Mouse (Mus musculus): Measurements from ENCODE around the gene Tmbim6. TPM values are rescaled to one million over a fixed set of nuclear protein-coding genes. Genes with fewer than 3 reads are reported as not detected.

The Tmbim6 gene
- total and polyA plus RNA-seq, 3 experiments, result 91.2 to 239 (median 125) TPM

DNA sequence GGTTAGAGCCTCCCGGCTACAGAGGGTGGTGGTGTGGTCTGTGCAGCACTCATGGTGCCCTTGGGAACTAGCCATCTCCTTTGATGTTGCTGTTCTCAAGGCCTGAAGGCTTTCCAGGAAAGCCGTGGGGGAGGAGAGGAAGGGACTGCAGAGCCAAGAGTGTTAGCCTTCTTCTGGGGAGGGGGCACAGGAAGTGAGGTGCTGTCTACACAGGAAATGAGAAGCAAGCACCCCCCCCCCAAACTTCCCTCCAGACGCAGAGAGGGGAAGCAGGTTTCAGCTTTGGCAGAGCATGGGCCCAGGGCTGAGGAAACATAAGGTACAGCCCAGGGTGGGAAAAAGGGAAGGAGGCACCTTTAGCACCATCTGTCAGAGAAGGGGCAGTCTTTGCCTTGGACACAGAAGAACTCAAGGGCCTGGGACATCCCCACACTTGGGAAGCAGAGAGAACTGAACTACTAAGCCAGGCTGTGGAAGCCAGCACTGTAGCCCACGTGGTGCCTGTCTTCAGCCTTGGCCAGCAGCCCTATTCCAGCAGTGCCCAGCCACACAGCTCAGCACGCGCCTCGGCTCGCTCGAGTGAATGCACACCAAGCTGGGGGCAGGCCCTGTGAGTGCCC lies 56.6 kb downstream of the Tmbim6 start:
- H3K4me3 ChIP-seq (ENCODE audit: low read depth, low read length), result no peak overlapping the region
- ATAC-seq (ENCODE audit: extremely low read depth, insufficient number of reproducible peaks, low FRiP score, poor library complexity, severe bottlenecking), result no peak

DNA sequence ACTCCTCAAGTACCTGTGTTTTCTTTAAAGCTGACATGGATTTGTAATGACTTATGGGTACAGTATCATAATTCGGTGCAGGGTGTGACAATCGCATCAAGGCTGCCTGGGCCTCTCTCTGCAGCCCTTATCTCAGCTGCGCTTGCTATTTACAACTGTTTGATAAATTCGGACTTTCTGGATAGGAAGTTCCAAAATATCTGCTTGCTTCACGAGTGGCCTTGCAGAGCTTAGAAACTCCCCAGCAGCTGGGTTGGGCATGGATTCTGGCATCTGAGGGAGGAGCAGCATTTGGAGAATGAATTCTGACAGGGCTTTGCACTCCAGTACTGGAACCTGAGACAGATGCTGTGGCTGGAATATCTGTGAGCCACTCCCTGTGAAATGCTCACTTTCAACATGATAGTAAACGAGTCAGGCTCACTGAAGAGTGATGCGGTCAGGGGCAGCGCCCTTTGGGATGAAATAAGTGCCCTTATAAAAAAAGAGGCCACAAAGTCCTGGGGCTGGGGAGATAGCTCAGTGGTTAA lies 57.1 kb downstream of the Tmbim6 start:
- Histone ChIP-seq H3K9me3 (replicated peaks) (no peaks in the 10 kb centered on the region), H3K4me1 (ENCODE audit: insufficient read depth, low read depth, low read length) (peaks cover 6% of the 10 kb centered on the region; the same call in 1 of the 2 replicates), H3K36me3 (replicated peaks) (peaks cover 11% of the 10 kb centered on the region), H3K4me3 (ENCODE audit: low read depth, low read length) (no peak overlapping the region), H3K27me3 (ENCODE audit: insufficient read depth, low read length) (peaks cover 6% of the 10 kb centered on the region; the same call in 1 of the 2 replicates)
- TF ChIP-seq TAL1 (conservative IDR thresholded peaks at IDR 0.05; ENCODE audit: low read depth, low read length), result no peak
- no peak; the same call in 1 of the 2 replicates for ATAC-seq (ENCODE audit: extremely low read depth, insufficient number of reproducible peaks, low FRiP score, poor library complexity, severe bottlenecking)
- DNase-seq (ENCODE audit: low spot score), result no peak

More for the DNA sequence above, 56.6 kb downstream of the Tmbim6 start:
- peaks cover 9% of the 10 kb centered on the region for H3K36me3 ChIP-seq (replicated peaks)
- peaks cover 6% of the 10 kb centered on the region; the same call in 1 of the 2 replicates for H3K4me1 ChIP-seq (ENCODE audit: insufficient read depth, low read depth, low read length)
- TF ChIP-seq POLR2AphosphoS5 (IDR thresholded peaks at IDR 0.05; ENCODE audit: insufficient replicate concordance, low read depth, low read length), result no peak
- no peak for TF ChIP-seq GATA1 (IDR thresholded peaks at IDR 0.05; ENCODE audit: borderline replicate concordance, low read length)
- no peak for TF ChIP-seq GATA2 (IDR thresholded peaks at IDR 0.05; ENCODE audit: borderline replicate concordance, low read depth, low read length)
- TF ChIP-seq CTCF (IDR thresholded peaks at IDR 0.05; ENCODE audit: low read depth, low read length), result no peak
- no peak for TF ChIP-seq TAL1 (conservative IDR thresholded peaks at IDR 0.05; ENCODE audit: low read depth, low read length)
- no peak for DNase-seq (ENCODE audit: low spot score)
- no peaks in the 10 kb centered on the region for H3K9me3 ChIP-seq (replicated peaks)
- H3K27me3 ChIP-seq (ENCODE audit: insufficient read depth, low read length), result peaks cover 6% of the 10 kb centered on the region; the same call in 1 of the 2 replicates

DNA sequence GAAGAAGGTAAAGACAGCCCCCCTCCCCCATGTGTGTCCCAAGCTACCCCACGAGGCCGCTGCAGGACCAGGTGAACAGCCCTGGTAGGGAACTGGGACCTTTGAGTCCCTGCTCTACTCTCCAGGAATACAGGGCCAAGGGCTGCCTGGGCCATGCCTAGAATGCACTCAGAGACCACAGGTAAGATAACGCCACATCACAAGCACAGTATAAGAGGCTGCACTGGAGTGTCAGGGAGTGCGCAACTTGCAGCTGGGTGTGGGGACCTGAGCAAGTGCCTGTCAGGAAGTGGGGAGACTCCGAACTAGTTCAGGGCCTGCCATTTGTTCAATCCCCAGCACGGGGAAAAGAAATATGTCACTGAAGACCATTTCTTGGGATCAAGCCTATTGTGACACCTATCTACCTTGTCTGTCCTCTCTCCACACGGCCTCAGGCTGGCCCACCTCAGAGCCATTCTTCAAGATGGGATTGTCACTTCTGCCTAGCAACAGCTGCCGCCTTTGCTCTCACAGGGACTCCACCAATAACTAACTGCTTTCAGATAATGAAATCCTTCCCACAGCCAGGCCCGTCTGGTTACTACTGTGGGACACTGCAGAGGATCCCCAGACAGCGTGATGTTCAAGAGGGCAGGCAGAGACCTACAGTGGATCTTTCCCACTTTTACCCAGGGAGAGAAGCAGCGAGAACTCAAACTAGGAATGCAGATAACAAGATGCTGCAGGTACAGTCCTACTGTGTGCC lies 60.6 kb downstream of the Tmbim6 start:
- no peak for ATAC-seq (ENCODE audit: extremely low read depth, insufficient number of reproducible peaks, low FRiP score, poor library complexity, severe bottlenecking)
- Histone ChIP-seq H3K9me3 (replicated peaks) (no peaks in the 10 kb centered on the region), H3K36me3 (replicated peaks) (peaks cover 18% of the 10 kb centered on the region), H3K4me1 (ENCODE audit: insufficient read depth, low read depth, low read length) (peaks cover 32% of the 10 kb centered on the region), H3K27me3 (ENCODE audit: insufficient read depth, low read length) (peaks cover 20% of the 10 kb centered on the region), H3K4me3 (ENCODE audit: low read depth, low read length) (no peak overlapping the region)
- DNase-seq (ENCODE audit: low spot score), result no peak
- TF ChIP-seq GATA1 (IDR thresholded peaks at IDR 0.05; ENCODE audit: borderline replicate concordance, low read length) (no peak), TAL1 (conservative IDR thresholded peaks at IDR 0.05; ENCODE audit: low read depth, low read length) (no peak), POLR2AphosphoS5 (IDR thresholded peaks at IDR 0.05; ENCODE audit: insufficient replicate concordance, low read depth, low read length) (no peak), GATA2 (IDR thresholded peaks at IDR 0.05; ENCODE audit: borderline replicate concordance, low read depth, low read length) (no peak), CTCF (IDR thresholded peaks at IDR 0.05; ENCODE audit: low read depth, low read length) (no peak)

DNA sequence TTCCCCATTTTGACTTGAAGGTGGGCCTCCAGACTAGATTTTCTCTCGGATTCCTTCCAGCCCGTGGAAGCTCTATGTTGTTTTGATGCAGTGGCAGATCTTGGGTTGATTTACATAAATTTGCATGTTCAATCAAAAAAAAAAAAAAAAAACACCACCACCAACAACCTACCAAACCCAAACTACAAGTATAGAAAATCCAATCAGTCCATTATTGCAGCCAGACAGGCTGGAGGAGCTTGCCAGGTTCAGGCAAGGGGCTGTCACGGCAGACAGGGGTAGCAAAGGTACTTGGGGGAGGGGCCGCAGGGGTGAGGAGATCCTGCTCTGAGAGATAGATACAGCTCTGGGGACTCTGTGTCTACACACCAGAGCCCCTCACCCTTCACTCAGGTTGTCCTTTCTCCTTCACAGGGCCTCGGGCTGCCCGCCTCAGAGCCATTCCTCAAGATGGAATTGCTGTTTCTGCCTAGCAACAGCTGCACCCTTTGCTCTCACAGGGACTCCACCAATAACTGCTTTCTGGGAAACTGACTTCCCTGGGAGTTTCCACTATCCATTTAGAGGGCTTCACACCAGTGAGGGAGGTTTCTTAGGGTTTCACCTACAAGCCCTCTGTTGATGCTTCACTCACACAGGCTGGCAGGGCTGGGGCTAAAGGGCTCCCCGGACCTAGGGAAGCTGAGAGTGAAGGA lies 62.0 kb downstream of the Tmbim6 start:
- TF ChIP-seq POLR2AphosphoS5 (IDR thresholded peaks at IDR 0.05; ENCODE audit: insufficient replicate concordance, low read depth, low read length) (no peak), TAL1 (conservative IDR thresholded peaks at IDR 0.05; ENCODE audit: low read depth, low read length) (no peak)
- Histone ChIP-seq H3K27me3 (ENCODE audit: insufficient read depth, low read length) (peaks cover 20% of the 10 kb centered on the region), H3K9me3 (replicated peaks) (no peaks in the 10 kb centered on the region), H3K4me3 (ENCODE audit: low read depth, low read length) (no peak overlapping the region), H3K4me1 (ENCODE audit: insufficient read depth, low read depth, low read length) (peaks cover 34% of the 10 kb centered on the region), H3K36me3 (replicated peaks) (peaks cover 15% of the 10 kb centered on the region)
- DNase-seq (ENCODE audit: low spot score), result no peak
- no peak for ATAC-seq (ENCODE audit: extremely low read depth, insufficient number of reproducible peaks, low FRiP score, poor library complexity, severe bottlenecking)

DNA sequence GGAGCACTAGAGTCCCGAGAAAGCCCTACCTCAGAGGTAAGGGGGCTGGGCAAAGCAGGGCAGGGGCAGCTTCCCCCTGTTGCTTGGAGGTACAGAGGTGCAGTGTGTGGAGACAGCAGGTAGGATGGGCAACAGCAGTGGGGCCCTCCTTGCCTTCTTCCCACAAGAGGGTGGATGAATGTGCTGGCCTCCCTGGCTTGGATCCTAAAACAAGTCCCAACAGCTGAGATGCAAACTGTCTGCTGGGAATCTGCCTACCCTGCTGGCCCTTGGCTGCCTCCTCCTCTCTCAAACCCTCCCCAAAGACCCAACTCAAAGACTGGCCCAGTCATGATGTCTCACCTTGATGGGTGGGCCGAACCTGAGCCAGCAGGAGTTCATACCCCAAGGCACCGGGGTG lies 62.7 kb downstream of the Tmbim6 start:
- H3K4me1 ChIP-seq (ENCODE audit: insufficient read depth, low read depth, low read length), result peaks cover 31% of the 10 kb centered on the region
- H3K9me3 ChIP-seq (replicated peaks), result no peaks in the 10 kb centered on the region
- ATAC-seq (ENCODE audit: extremely low read depth, insufficient number of reproducible peaks, low FRiP score, poor library complexity, severe bottlenecking) (no peak), DNase-seq (ENCODE audit: low spot score) (no peak)
- no peak overlapping the region for H3K4me3 ChIP-seq (ENCODE audit: low read depth, low read length)
- peaks cover 20% of the 10 kb centered on the region for H3K27me3 ChIP-seq (ENCODE audit: insufficient read depth, low read length)
- TF ChIP-seq GATA2 (IDR thresholded peaks at IDR 0.05; ENCODE audit: borderline replicate concordance, low read depth, low read length) (no peak), TAL1 (conservative IDR thresholded peaks at IDR 0.05; ENCODE audit: low read depth, low read length) (no peak), CTCF (IDR thresholded peaks at IDR 0.05; ENCODE audit: low read depth, low read length) (no peak)
- peaks cover 15% of the 10 kb centered on the region for H3K36me3 ChIP-seq (replicated peaks)

DNA sequence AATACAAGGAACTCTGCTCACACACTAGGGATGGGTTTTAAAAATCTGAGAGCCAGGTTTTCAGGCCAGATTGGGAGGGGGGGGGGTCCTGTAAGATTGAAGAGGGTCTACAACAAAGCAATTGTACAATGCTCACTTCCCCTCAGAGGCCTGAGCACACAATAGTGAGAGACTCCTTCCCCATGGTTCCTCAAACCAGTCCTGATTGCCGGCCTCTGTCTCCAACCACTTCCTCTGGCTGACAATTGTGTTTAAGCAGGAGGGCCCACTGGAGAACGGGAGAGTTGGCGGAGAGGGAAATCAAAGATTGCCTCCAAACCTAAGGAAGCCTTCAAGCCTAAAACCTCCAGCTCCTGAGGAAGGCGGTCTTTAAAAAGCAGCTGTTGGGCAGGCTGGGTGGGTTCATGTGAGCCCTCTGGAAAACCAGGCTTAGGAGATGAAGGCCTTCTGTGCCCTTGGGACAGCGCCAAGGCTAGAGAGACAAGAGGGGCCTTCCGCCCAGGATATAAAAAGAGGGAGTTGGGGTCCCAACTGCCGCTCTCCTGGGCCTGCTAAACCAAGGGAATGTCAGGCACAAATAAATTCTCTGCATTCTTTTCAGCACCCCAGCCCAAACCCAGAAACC lies 63.8 kb downstream of the Tmbim6 start:
- H3K36me3 ChIP-seq (replicated peaks), result peaks cover 15% of the 10 kb centered on the region
- H3K9me3 ChIP-seq (replicated peaks), result no peaks in the 10 kb centered on the region
- H3K27me3 ChIP-seq (ENCODE audit: insufficient read depth, low read length), result peaks cover 20% of the 10 kb centered on the region
- ATAC-seq (ENCODE audit: extremely low read depth, insufficient number of reproducible peaks, low FRiP score, poor library complexity, severe bottlenecking) (no peak), DNase-seq (ENCODE audit: low spot score) (no peak)
- TF ChIP-seq GATA1 (IDR thresholded peaks at IDR 0.05; ENCODE audit: borderline replicate concordance, low read length), result no peak
- no peak for TF ChIP-seq POLR2AphosphoS5 (IDR thresholded peaks at IDR 0.05; ENCODE audit: insufficient replicate concordance, low read depth, low read length)
- TF ChIP-seq TAL1 (conservative IDR thresholded peaks at IDR 0.05; ENCODE audit: low read depth, low read length), result no peak
- TF ChIP-seq CTCF (IDR thresholded peaks at IDR 0.05; ENCODE audit: low read depth, low read length), result no peak
- no peak for TF ChIP-seq GATA2 (IDR thresholded peaks at IDR 0.05; ENCODE audit: borderline replicate concordance, low read depth, low read length)
- peak overlapping the region; percentile 77; the same call in 1 of the 2 replicates for H3K4me3 ChIP-seq (ENCODE audit: low read depth, low read length)
- peaks cover 31% of the 10 kb centered on the region for H3K4me1 ChIP-seq (ENCODE audit: insufficient read depth, low read depth, low read length)
